Mouse (Mus musculus): ENCODE data around the gene Auts2.

- TF ChIP-seq POLR2A (IDR thresholded peaks at IDR 0.05; ENCODE audit: low read depth, low read length) (no peak), CTCF (IDR thresholded peaks at IDR 0.05; ENCODE audit: extremely low read depth, insufficient read length, insufficient replicate concordance, low read depth, low read length) (no peak)
Measured at GRCm38 (mm10) chr5:131647683-131648119, 895.4 kb downstream of the Auts2 start.

Measured in small intestine, adult 2 months (tissue).